ENCODE assay signal across 8 mouse cellular contexts in the genomic region with DNA sequence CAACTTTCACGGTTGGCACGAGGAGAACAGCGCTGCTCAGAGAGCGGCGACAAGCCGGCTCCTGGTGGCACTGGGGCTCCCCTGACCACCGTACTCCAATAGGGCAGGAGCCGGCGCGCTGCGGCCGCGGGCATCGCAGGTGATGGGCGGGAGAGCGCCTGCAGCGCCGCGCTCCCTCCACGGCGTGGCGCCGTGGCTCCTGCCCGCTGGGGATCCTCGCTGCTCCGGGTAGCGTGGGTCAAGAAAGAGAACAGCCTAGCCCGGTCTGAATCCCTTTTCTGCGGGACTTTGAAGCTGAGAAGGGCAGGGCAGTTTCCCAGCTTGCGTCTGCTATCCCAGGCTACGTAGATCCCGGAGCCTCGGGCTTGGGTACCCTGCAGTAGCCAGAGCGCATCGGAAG. TPM values are rescaled to one million over a fixed set of nuclear protein-coding genes. Genes with fewer than 3 reads are reported as not detected.
DNase-seq lines count a peak whose midpoint lies in the region; ATAC-seq lines count a peak whose summit lies in the region.

No protein-coding gene starts in this region.

- intact Hi-C loops in left cerebral cortex, postnatal 4 days (cut with DNase I): loop anchor here (5.0 kb wide), 2 partner anchors 191 to 214 kb away; no protein-coding TSS in a partner anchor

- peak; percentile 55 for DNase-seq in WW6 (ENCODE audit: low read depth, low spot score)
- peak; percentile 76 to 83 for DNase-seq in cerebellum, postnatal 14 days
- DNase-seq in gastrocnemius, adult 18-20 months (ENCODE audit: low spot score): peak; percentile 69
- DNase-seq in left cerebral cortex, postnatal 4 days: peak; percentile 70
- DNase-seq in mesoderm, embryonic 11.5 days (ENCODE audit: low read depth, low spot score): peak; percentile 87
- DNase-seq in right cerebral cortex, postnatal 14 days: peak; percentile 66
- DNase-seq in urinary bladder, postnatal 4 days (ENCODE audit: low spot score in 2 of 2): peak; percentile 65 to 73

- peaks cover 81% of the 10 kb centered on the region for H3K27me3 ChIP-seq in hindbrain, embryonic 15.5 days

- no peaks in the 10 kb centered on the region for H3K36me3 ChIP-seq in hindbrain, embryonic 15.5 days

- peaks cover 47% of the 10 kb centered on the region for H3K4me1 ChIP-seq in hindbrain, embryonic 15.5 days (replicated peaks)

- H3K27ac ChIP-seq in hindbrain, embryonic 15.5 days (replicated peaks): no peak overlapping the region

- H3K4me3 ChIP-seq in hindbrain, embryonic 15.5 days: peak overlapping the region; percentile 64

- ATAC-seq in hindbrain, embryonic 15.5 days (ENCODE audit: low FRiP score, low read depth): peak; percentile 36

- H3K9me3 ChIP-seq in hindbrain, embryonic 15.5 days: no peaks in the 10 kb centered on the region

- H3K9ac ChIP-seq in hindbrain, embryonic 15.5 days: 0 out of 2 replicates have a peak overlapping the region, but pooled peaks have one; percentile 15

- peak overlapping the region; percentile 97 for H3K4me2 ChIP-seq in hindbrain, embryonic 15.5 days

- WGBS in hindbrain, embryonic 15.5 days: 0% methylated on average over 35 of the region's 35 CpGs

RNA-seq across cellular contexts. Expression of a gene that starts 0.7 kb away (rescaled TPM):
- 1 to 10 TPM in 1 of 2 experiments, under 1 TPM in 1; 0.91 to 2.1 TPM for total RNA-seq in gastrocnemius, adult 18-20 months (2021)
- 1.6 and 2.5 TPM in 2 replicates for polyA plus RNA-seq in hindbrain, embryonic 15.5 days (2015; fragmentation: Nextera tagmentation; extraction: Ambion mirVana)
- total RNA-seq in left cerebral cortex, postnatal 4 days (2021): 1 to 10 TPM; 2.4 to 4.1 TPM

RNA-seq across cellular contexts. Expression of a gene that starts 12.8 kb away (rescaled TPM):
- 10 to 100 TPM; 22.8 to 25.1 TPM for total RNA-seq in gastrocnemius, adult 18-20 months (2021)
- 81.7 and 86.7 TPM in 2 replicates for polyA plus RNA-seq in hindbrain, embryonic 15.5 days (2015; fragmentation: Nextera tagmentation; extraction: Ambion mirVana)
- total RNA-seq in left cerebral cortex, postnatal 4 days (2021): 10 to 100 TPM; 44.5 to 48.3 TPM
